Mouse (Mus musculus) CH12.LX (cell line): ENCODE results near the gene Tanc2. TPM values are rescaled to one million over a fixed set of nuclear protein-coding genes. Genes with fewer than 3 reads are reported as not detected.

Source experiments
- DNase-seq: peaks from one replicate; pipeline ENCODE4 v3.0.0-alpha.2; 2013; ENCODE audit errors: extremely low read depth
- H3K27ac ChIP-seq: 2 replicates; pipeline ENCODE4 v1.5.1; 2012; ENCODE audit warnings: low read depth, mild to moderate bottlenecking, control low read depth, moderate library complexity; ENCODE audit not compliant: insufficient read depth
- H3K27me3 ChIP-seq: replicated peaks from 2 replicates; pipeline ENCODE3; 2012; ENCODE audit warnings: inconsistent platforms
- H3K36me3 ChIP-seq, 2 experiments: replicated peaks in 1 of 2; 2 replicates each; pipeline versions ENCODE3 to v1.6.1; 2012; ENCODE audit warnings: inconsistent platforms in 1 of 2, low read length in 1 of 2, mild to moderate bottlenecking in 1 of 2, mixed read lengths in 1 of 2, moderate library complexity in 1 of 2; ENCODE audit not compliant: control insufficient read depth in 1 of 2, insufficient read depth in 1 of 2
- H3K4me1 ChIP-seq, 2 experiments: 2 replicates each; pipeline ENCODE4 v1.6.1; 2012; ENCODE audit warnings: inconsistent platforms in 1 of 2, moderate library complexity in 1 of 2; ENCODE audit not compliant: insufficient read depth in 2 of 2, control insufficient read depth in 1 of 2
- H3K4me2 ChIP-seq: 2 replicates; pipeline ENCODE4 v1.6.1; 2012; ENCODE audit warnings: low read depth, mild to moderate bottlenecking, control low read depth; ENCODE audit not compliant: poor library complexity, insufficient read depth, severe bottlenecking
- H3K4me3 ChIP-seq, 3 experiments: fragments of 150-350 bp in 1 of 3; sonication (generic) in 1 of 3; replicated peaks in 1 of 3; 2 replicates each; pipeline versions ENCODE3 to v1.5.1; 2011 to 2012; ENCODE audit warnings: low read depth in 2 of 3, low read length in 2 of 3, mild to moderate bottlenecking in 2 of 3, moderate library complexity in 2 of 3, control low read depth in 1 of 3, improper control_type of control experiment in 1 of 3, inconsistent platforms in 1 of 3, mixed read lengths in 1 of 3; ENCODE audit not compliant: poor library complexity in 1 of 3
- H3K79me2 ChIP-seq: replicated peaks from 2 replicates; pipeline ENCODE4 v1.6.1; 2012; ENCODE audit warnings: mild to moderate bottlenecking, moderate library complexity; ENCODE audit not compliant: control insufficient read depth, poor library complexity, insufficient read depth, severe bottlenecking; ENCODE audit errors: extremely low read depth
- H3K9ac ChIP-seq: 2 replicates; pipeline ENCODE4 v1.6.1; 2012; ENCODE audit warnings: low read depth, mild to moderate bottlenecking, control low read depth, moderate library complexity; ENCODE audit not compliant: insufficient read depth
- H3K9me3 ChIP-seq: replicated peaks from 2 replicates; pipeline ENCODE3; 2012; ENCODE audit warnings: low read length, inconsistent platforms, mixed read lengths
- CHD1 ChIP-seq: IDR thresholded peaks from 2 replicates; pipeline ENCODE4 v1.6.1; 2012; ENCODE audit warnings: low read depth, low read length, improper control_type of control experiment, inconsistent platforms
- CHD2 ChIP-seq: IDR thresholded peaks from 2 replicates; pipeline ENCODE4 v1.6.1; 2011; ENCODE audit warnings: low read length, improper control_type of control experiment
- CTCF ChIP-seq, 2 experiments: IDR thresholded peaks in 1 of 2; conservative IDR thresholded peaks in 1 of 2; 2 replicates each; pipeline ENCODE4 v1.5.1; 2011 to 2012; ENCODE audit warnings: low read depth in 2 of 2, low read length in 2 of 2, improper control_type of control experiment in 1 of 2, inconsistent platforms in 1 of 2, mild to moderate bottlenecking in 1 of 2, moderate library complexity in 1 of 2
- EP300 ChIP-seq: IDR thresholded peaks from 2 replicates; pipeline ENCODE4 v1.6.1; 2011; ENCODE audit warnings: low read length, improper control_type of control experiment
- GABPA ChIP-seq: IDR thresholded peaks from 2 replicates; pipeline ENCODE4 v1.6.1; 2012; ENCODE audit warnings: low read depth, low read length, improper control_type of control experiment, inconsistent platforms; ENCODE audit not compliant: insufficient replicate concordance
- IRF4 ChIP-seq: IDR thresholded peaks from 2 replicates; pipeline ENCODE4 v1.6.1; 2014; ENCODE audit warnings: low read depth, mild to moderate bottlenecking, inconsistent platforms, low read length, improper control_type of control experiment
- JUN ChIP-seq: IDR thresholded peaks from 2 replicates; pipeline ENCODE4 v1.6.1; 2011; ENCODE audit warnings: low read depth, mild to moderate bottlenecking, low read length, improper control_type of control experiment, moderate library complexity; ENCODE audit not compliant: insufficient read depth
- JUND ChIP-seq: conservative IDR thresholded peaks from 2 replicates; pipeline ENCODE4 v1.6.1; 2011; ENCODE audit warnings: low read depth, low read length, improper control_type of control experiment
- KAT2A ChIP-seq: IDR thresholded peaks from 2 replicates; pipeline ENCODE4 v1.6.1; 2012; ENCODE audit warnings: low read length, improper control_type of control experiment, inconsistent platforms; ENCODE audit not compliant: insufficient replicate concordance
- MAFK ChIP-seq: IDR thresholded peaks from 2 replicates; pipeline ENCODE4 v1.6.1; 2011; ENCODE audit warnings: low read length, improper control_type of control experiment; ENCODE audit not compliant: insufficient replicate concordance
- MYC ChIP-seq: IDR thresholded peaks from 2 replicates; pipeline ENCODE4 v1.6.1; 2011; ENCODE audit warnings: low read depth, mild to moderate bottlenecking, improper control_type of control experiment, low read length
- NELFE ChIP-seq: IDR thresholded peaks from 2 replicates; pipeline ENCODE4 v1.6.1; 2011; ENCODE audit warnings: low read depth, low read length, improper control_type of control experiment
- NRF1 ChIP-seq: IDR thresholded peaks from 2 replicates; pipeline ENCODE4 v1.6.1; 2014; ENCODE audit warnings: low read depth, mild to moderate bottlenecking, inconsistent platforms, low read length, improper control_type of control experiment, moderate library complexity
- PAX5 ChIP-seq: IDR thresholded peaks from 2 replicates; pipeline ENCODE4 v1.6.1; 2012; ENCODE audit warnings: low read length, inconsistent platforms, mixed read lengths
- POLR2A ChIP-seq: IDR thresholded peaks from 2 replicates; pipeline ENCODE4 v1.6.1; 2011; ENCODE audit warnings: low read depth, mild to moderate bottlenecking, improper control_type of control experiment, low read length
- POLR2AphosphoS2 ChIP-seq: IDR thresholded peaks from 2 replicates; pipeline ENCODE4 v1.6.1; 2011; ENCODE audit warnings: low read depth, low read length, improper control_type of control experiment
- RAD21 ChIP-seq: IDR thresholded peaks from 2 replicates; pipeline ENCODE4 v1.6.1; 2011; ENCODE audit warnings: low read depth, mild to moderate bottlenecking, low read length, improper control_type of control experiment, moderate library complexity
- RCOR1 ChIP-seq: conservative IDR thresholded peaks from 2 replicates; pipeline ENCODE4 v1.6.1; 2012; ENCODE audit warnings: low read depth, mild to moderate bottlenecking, inconsistent platforms, low read length, improper control_type of control experiment
- TBP ChIP-seq: conservative IDR thresholded peaks from 2 replicates; pipeline ENCODE4 v1.6.1; 2011; ENCODE audit warnings: low read depth, low read length, improper control_type of control experiment
- TCF12 ChIP-seq: IDR thresholded peaks from 2 replicates; pipeline ENCODE4 v1.6.1; 2014; ENCODE audit warnings: low read depth, mild to moderate bottlenecking, inconsistent platforms, low read length, improper control_type of control experiment
- UBTF ChIP-seq: IDR thresholded peaks from 2 replicates; pipeline ENCODE4 v1.6.1; 2012; ENCODE audit warnings: low read depth, mild to moderate bottlenecking, inconsistent platforms, low read length, improper control_type of control experiment, moderate library complexity
- USF1 ChIP-seq: IDR thresholded peaks from 2 replicates; pipeline ENCODE4 v1.6.1; 2014; ENCODE audit warnings: low read depth, mild to moderate bottlenecking, inconsistent platforms, low read length, improper control_type of control experiment
- ZKSCAN1 ChIP-seq: IDR thresholded peaks from 2 replicates; pipeline ENCODE4 v1.6.1; 2012; ENCODE audit warnings: low read depth, inconsistent platforms, low read length, improper control_type of control experiment, borderline replicate concordance
- ZNF384 ChIP-seq: IDR thresholded peaks from 2 replicates; pipeline ENCODE4 v1.6.1; 2012; ENCODE audit warnings: low read depth, low read length, improper control_type of control experiment, inconsistent platforms
- dilution Hi-C: fragments of 300-500 bp; cut with MboI; formaldehyde crosslinking; loops from 2 replicates; pipeline ENCODE4 v1.14.3; 2020; ENCODE audit warnings: low sequenced_read_pairs; ENCODE audit not compliant: extremely low pct_unique_long_range_greater_than_20kb, extremely low pct_ligation_motif_present
- in situ Hi-C: fragments of 300-500 bp; cut with MboI; formaldehyde crosslinking; loops from 3 replicates; pipeline ENCODE4 v1.14.3; 2019; ENCODE audit warnings: low sequenced_read_pairs, low pct_ligation_motif_present, low pct_unique_long_range_greater_than_20kb, mixed read lengths
- polyA plus RNA-seq: library from polyadenylated mRNA; unstranded; fragments of >175 nt; gene quantifications from 2 replicates; pipeline ENCODE4 v1.2.1, GENCODE M21; 2012; ENCODE audit warnings: low read depth; ENCODE audit not compliant: insufficient read length
- total RNA-seq, 2 experiments: library from RNA; depleted of rRNA; stranded (reverse); fragments of 300-350 nt in 1 of 2; fragments of >200 nt in 1 of 2; gene quantifications; 2 replicates each; pipeline ENCODE4 v1.2.3; 2012 to 2014

Gene Tanc2
- total and polyA plus RNA-seq, 3 experiments: 2.6 to 10.4 (median 3.2) TPM

DNA sequence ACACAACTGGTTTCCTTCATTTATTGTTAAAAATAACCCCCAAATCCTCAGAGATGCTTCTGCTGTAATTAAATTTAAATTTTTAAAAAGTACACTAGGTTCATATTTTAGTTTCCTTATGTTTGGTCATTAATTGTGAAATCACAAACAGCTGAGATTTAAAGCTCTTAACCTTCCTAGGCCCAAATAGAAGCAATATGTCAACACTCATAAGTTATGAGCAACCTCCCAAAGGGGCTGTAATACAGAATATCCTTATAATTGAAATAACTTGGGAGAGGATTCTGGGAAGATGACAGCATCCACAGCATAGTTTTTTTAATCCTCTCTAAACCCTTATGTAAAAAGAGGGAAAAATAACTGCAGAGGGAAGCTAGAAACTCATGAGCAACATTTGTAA lies 31.7 kb upstream of the Tanc2 start:
- H3K27ac ChIP-seq: no peak overlapping the region
- no peaks in the 10 kb centered on the region for H3K27me3 ChIP-seq
- no peak overlapping the region for H3K4me2 ChIP-seq
- no peak overlapping the region for H3K9ac ChIP-seq
- H3K4me3 ChIP-seq: no peak overlapping the region
- in situ Hi-C loops: no loop called here
- no peaks in the 10 kb centered on the region for H3K36me3 ChIP-seq
- H3K9me3 ChIP-seq: peaks cover 3% of the 10 kb centered on the region
- no peak for TF ChIP-seq CHD1
- TF ChIP-seq MAFK: no peak
- TF ChIP-seq CTCF (conservative IDR thresholded peaks at IDR 0.05 in 1 of 2, IDR thresholded peaks at IDR 0.05 in 1 of 2; ENCODE audit: low read depth in 2 of 2, low read length in 2 of 2): no peak
- no peak for TF ChIP-seq POLR2AphosphoS2
- no peak for TF ChIP-seq NELFE
- TF ChIP-seq ZKSCAN1: no peak
- no peak for TF ChIP-seq GABPA
- TF ChIP-seq PAX5: no peak
- TF ChIP-seq TBP: no peak
- TF ChIP-seq RCOR1: no peak
- no peak for TF ChIP-seq UBTF
- TF ChIP-seq KAT2A: no peak
- no peak for TF ChIP-seq NRF1
- TF ChIP-seq EP300: no peak
- TF ChIP-seq USF1: no peak
- no peak for TF ChIP-seq JUN
- TF ChIP-seq CHD2: no peak
- no peak for TF ChIP-seq MYC
- TF ChIP-seq POLR2A: no peak
- H3K4me1 ChIP-seq: peaks cover 0 to 4% of the 10 kb centered on the region in 2 experiments; a peak in 1 of 4 replicates
- no peaks in the 10 kb centered on the region for H3K79me2 ChIP-seq
- dilution Hi-C loops: no loop called here
- DNase-seq: no peak

DNA sequence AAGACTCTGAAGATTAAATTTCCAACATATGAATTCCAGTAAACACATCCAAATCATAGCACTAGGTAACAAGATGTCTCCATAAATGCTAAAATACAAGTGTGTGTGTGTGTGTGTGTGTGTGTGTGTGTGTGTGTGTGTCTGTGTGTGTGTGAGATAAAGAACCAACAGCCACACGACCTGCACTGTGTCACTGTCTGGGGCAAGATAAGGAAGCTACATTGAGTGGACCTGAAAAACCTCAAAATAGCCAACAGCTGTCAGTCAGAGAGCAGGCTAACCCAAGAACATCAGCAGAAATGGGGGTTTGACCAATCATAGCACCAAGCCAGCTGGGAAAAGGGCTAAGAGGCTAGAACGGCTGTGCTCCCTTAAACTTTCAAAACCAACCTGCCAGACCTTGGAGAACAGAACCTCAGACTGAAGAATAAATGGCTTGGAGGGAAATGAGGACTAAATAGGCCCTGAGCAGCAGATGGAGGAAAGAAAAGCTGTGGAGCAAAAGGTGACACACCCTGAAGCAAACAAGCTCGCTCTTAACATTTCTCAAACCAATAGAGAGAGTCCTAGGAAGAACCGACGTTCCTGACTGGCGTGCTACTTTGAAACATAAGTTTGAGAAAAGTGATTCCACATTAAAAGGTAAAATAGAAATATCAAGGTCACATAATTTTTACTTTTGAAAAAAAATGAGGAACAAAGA lies 30.8 kb upstream of the Tanc2 start:
- Histone ChIP-seq H3K4me2 (no peak overlapping the region), H3K9ac (no peak overlapping the region), H3K4me1 (peaks cover 0 to 4% of the 10 kb centered on the region in 2 experiments; a peak in 1 of 4 replicates), H3K27ac (no peak overlapping the region), H3K9me3 (peaks cover 3% of the 10 kb centered on the region), H3K79me2 (no peaks in the 10 kb centered on the region), H3K36me3 (no peaks in the 10 kb centered on the region), H3K27me3 (no peaks in the 10 kb centered on the region)
- in situ Hi-C loops (no loop called here), dilution Hi-C loops (no loop called here)
- TF ChIP-seq CHD1 (no peak), EP300 (no peak), ZNF384 (no peak), POLR2A (no peak), RAD21 (no peak), KAT2A (no peak), TCF12 (no peak), MAFK (no peak), IRF4 (no peak), ZKSCAN1 (no peak), USF1 (no peak), JUND (no peak), POLR2AphosphoS2 (no peak), CHD2 (no peak)
- TF ChIP-seq, all 38 proteins: peak for 0
- DNase-seq: no peak
- H3K4me3 ChIP-seq: no peak overlapping the region
